Mouse (Mus musculus) heart, embryonic 10.5 days (tissue): ENCODE measurements at regions not wholly inside any gene's neighbourhood (a gene's known extent, or its start where the extent isn't known, plus 50 kb on each side); places are given as distances from the start of the nearest gene placed in this dataset.

Experiments used
- DNase-seq: peaks from one replicate; pipeline ENCODE4 v3.0.0-alpha.2; 2017; ENCODE audit warnings: low spot score
- H3K27ac ChIP-seq: fragments of 300-500 bp; sonication (generic); 2 replicates; pipeline ENCODE4 v1.5.1; 2016; ENCODE audit warnings: mild to moderate bottlenecking
- H3K27me3 ChIP-seq: fragments of 300-500 bp; sonication (generic); 2 replicates; pipeline ENCODE4 v1.6.1; 2016; ENCODE audit warnings: mild to moderate bottlenecking; ENCODE audit not compliant: poor library complexity, insufficient read depth, severe bottlenecking
- H3K36me3 ChIP-seq: fragments of 300-500 bp; sonication (generic); 2 replicates; pipeline ENCODE4 v1.6.1; 2016; ENCODE audit warnings: mild to moderate bottlenecking, moderate library complexity
- H3K4me1 ChIP-seq: fragments of 300-500 bp; sonication (generic); 2 replicates; pipeline ENCODE4 v1.6.1; 2016; ENCODE audit warnings: mild to moderate bottlenecking
- H3K4me3 ChIP-seq: fragments of 300-500 bp; sonication (generic); 2 replicates; pipeline ENCODE4 v1.5.1; 2016; ENCODE audit warnings: mild to moderate bottlenecking, moderate library complexity
- H3K9me3 ChIP-seq: fragments of 300-500 bp; sonication (generic); 2 replicates; pipeline ENCODE4 v1.6.1; 2016; ENCODE audit warnings: mild to moderate bottlenecking, moderate library complexity
- WGBS: fragments of 180-500 bp; shearing (Covaris S2); methylation state at CpG from one replicate; pipeline ENCODE4 v1.1.7; 2016; 5-methylcytosine and 5-hydroxymethylcytosine counted together

DNA sequence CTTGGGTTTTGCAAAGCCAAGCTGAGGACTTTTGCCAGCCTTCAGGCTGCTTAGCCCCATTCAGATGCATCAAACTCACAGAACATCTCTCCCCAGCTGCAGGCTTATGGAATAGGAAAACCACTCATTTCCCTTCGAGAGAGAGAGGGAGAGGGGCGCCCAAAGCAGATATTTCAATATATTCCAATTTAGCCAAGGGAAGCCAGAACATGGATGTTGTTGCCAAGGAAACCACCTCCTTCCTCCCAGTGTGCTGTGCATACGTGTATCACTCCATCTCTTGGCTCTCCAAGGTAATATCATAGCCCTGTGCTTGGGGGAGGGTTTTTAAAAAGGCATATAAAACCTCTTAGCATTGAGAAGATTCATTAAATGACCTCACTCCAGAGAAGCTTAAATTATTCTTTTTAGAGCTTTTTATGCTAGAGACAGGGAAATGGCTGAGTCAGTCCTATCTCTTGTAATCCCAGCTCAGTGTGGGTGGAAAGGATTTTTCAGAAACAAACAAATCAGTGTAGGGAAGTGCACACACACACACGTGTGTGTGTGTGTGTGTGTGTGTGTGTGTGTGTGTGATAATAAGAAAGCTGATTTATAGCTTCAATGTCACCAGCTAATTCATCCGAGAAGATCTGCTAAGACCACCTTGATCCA lies 245.1 kb downstream of the Rps24 start:
- Histone ChIP-seq H3K9me3 (no peaks in the 10 kb centered on the region), H3K27me3 (no peaks in the 10 kb centered on the region), H3K4me1 (no peaks in the 10 kb centered on the region), H3K36me3 (no peaks in the 10 kb centered on the region), H3K4me3 (no peak overlapping the region), H3K27ac (no peak overlapping the region)
- no peak for DNase-seq
- WGBS, result 64% methylated on average over 5 of the region's 5 CpGs

DNA sequence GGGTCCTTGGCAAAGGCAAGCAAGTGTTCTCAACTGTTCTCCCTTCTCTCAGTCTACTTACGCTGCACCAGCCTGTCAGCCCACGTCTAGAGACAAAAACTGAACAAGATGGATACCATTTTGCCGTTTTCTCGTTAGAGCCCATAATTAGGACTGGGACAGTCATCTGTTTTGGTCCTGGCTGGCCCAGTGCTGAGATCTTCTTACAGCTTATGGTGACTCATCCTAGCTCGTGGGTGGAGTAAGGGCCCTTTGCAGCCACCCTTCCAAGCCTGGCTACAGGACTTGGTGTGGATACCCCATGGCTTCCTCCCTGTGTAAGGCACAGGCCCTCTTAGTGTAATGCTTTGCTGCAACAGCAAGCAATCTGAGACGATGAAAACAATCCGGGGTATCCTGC lies 246.4 kb downstream of the Rps24 start:
- Histone ChIP-seq H3K27ac (no peak overlapping the region), H3K36me3 (no peaks in the 10 kb centered on the region), H3K4me3 (no peak overlapping the region), H3K9me3 (no peaks in the 10 kb centered on the region), H3K4me1 (no peaks in the 10 kb centered on the region), H3K27me3 (no peaks in the 10 kb centered on the region)
- no peak for DNase-seq
- WGBS, result 81% methylated on average over 7 of the region's 7 CpGs

DNA sequence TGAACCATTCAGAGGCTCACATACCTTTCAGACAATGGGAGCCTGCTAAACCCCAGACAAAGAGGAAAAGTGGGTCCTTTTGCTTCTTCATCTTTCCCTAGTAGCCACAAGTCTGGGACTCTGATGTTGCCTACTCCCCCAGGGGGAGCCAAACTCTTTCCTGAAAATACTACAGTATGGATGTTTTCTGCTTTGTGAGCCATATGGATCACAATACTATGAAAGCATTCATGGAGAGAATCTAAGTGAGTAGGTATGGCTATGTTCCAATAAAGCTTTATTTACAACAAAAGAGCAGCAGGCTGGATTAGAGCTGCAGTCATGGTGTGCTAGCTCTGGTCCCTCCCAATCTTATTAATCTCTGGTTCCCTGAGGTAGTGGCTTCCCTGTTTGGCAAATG lies 251.9 kb downstream of the Rps24 start:
- no peak for DNase-seq
- Histone ChIP-seq H3K36me3 (no peaks in the 10 kb centered on the region), H3K4me1 (no peaks in the 10 kb centered on the region), H3K27ac (no peak overlapping the region), H3K9me3 (no peaks in the 10 kb centered on the region), H3K27me3 (no peaks in the 10 kb centered on the region), H3K4me3 (no peak overlapping the region)

DNA sequence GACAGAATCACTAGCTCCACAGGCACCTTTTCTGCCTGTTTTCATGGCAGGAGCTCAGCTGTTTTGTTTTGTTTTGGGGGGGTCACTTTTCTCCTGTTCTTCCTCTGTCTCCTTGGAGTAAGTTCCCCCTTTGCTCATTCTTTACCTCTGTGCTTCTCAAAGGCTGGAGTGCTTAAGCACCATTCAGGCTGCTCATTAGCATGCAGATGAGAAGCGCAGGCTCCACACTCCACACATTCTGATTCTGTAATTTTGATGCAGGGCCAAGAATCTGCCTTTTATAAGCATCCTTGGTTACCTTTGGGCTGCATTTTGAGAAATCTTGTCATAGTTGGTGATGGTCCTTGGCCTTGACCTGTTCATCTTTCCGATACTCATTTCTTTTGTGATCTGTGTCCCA lies 257.5 kb downstream of the Rps24 start:
- Histone ChIP-seq H3K4me3 (no peak overlapping the region), H3K27ac (no peak overlapping the region), H3K36me3 (no peaks in the 10 kb centered on the region), H3K9me3 (no peaks in the 10 kb centered on the region), H3K4me1 (peaks cover 31% of the 10 kb centered on the region), H3K27me3 (no peaks in the 10 kb centered on the region)
- 84% methylated on average over 2 of the region's 2 CpGs for WGBS
- DNase-seq, result no peak

DNA sequence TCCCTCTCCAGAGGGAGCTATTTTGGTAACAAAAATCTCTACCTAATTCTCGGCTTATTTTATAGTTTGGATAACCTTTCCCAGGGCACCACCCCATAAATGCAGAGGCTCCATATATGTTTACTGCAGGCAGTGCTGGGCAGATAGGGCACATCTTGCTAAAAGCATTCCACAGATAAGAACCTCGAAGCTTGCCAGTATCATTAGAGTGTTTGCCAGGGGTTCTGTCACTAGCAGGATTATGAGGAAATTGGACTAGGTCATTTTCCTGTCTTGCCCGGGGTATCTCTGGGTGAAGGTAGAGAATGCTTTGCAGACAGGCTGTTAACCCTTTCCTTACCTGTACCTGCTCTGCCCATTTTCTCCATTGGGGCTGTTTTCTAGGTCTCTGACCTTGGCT lies 258.8 kb downstream of the Rps24 start:
- Histone ChIP-seq H3K27ac (0 out of 2 replicates have a peak overlapping the region, but pooled peaks have one; percentile 13), H3K36me3 (no peaks in the 10 kb centered on the region), H3K9me3 (no peaks in the 10 kb centered on the region), H3K27me3 (no peaks in the 10 kb centered on the region), H3K4me3 (no peak overlapping the region), H3K4me1 (peaks cover 37% of the 10 kb centered on the region)
- no peak for DNase-seq
- 2% methylated on average over 3 of the region's 3 CpGs for whole genome bisulfite sequencing

DNA sequence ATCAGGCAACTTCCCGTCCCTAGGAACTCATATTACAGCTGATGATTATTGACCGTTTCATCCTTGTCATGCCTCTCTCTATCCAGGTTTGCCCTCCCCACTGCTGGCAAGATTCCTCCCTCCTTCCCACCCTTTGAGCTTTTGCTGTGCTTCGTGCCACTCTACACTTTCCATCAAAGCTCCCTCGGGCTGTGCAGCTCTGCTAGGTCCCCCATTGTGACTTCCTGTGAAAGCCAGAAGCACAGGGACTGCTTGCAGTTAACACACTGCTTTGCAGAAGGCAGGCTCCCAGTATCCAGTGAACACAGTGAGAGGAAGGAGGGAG lies 260.5 kb downstream of the Rps24 start:
- H3K4me3 ChIP-seq, result no peak overlapping the region
- peaks cover 47% of the 10 kb centered on the region for H3K4me1 ChIP-seq
- no peak for DNase-seq
- H3K27ac ChIP-seq, result peak overlapping the region; percentile 65
- no peaks in the 10 kb centered on the region for H3K27me3 ChIP-seq
- WGBS, result 47% methylated on average over 4 of the region's 4 CpGs
- H3K36me3 ChIP-seq, result no peaks in the 10 kb centered on the region
- H3K9me3 ChIP-seq, result no peaks in the 10 kb centered on the region

DNA sequence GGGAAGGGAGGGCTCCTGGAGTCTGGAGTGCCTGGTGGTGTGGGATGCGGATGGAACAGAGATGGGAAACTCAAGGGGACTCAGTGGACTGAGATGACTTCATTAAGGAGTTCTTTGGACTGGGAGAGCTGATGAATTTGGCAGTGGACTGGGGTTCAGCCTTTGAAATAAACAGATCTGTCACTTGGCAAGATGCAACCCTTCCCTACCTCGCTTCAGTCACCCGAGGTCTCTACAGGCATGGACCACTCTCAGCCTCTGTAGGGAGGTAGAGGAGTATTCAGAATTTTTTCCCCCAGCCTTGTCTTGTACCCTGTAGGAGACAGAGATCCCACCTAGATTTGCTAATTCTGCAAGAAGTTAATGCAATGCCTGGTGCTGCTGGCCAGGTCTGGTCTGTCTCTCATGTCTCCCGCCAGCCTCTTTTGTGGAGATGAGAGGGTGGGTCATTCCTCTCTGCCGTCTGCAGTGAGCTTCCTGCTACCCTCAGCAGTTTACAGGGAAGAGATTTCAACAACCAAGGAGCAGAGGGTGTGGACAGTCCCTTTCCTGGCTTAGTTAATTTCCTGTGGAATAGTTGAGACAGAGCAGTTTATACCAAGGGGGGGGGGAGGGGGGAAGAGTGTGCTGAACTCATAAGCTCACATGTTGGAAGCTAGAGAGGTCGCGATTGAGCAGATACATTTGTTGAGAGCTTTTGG lies 261.0 kb downstream of the Rps24 start:
- peaks cover 47% of the 10 kb centered on the region for H3K4me1 ChIP-seq
- 28% methylated on average over 7 of the region's 7 CpGs for WGBS

DNA sequence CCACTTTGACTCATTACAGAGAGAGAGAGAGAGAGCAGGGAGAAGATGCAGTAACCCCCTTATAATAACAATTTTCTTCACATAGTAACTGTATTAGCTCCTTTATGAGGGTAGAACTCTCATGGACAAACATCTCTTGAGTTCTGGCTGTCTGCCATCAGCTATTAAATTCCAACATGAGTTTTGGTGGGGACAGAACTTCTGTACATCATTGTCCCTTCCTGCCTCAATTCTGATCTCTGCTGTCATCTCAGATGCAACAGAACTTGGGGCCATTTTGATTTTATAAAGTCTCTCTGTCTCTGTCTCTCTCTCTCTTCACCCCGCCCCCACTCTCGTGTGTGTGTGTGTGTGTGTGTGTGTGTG lies 261.6 kb downstream of the Rps24 start:
- no peak overlapping the region for H3K4me3 ChIP-seq
- peak overlapping the region; percentile 65; the same call in 1 of the 2 replicates for H3K27ac ChIP-seq

More for the DNA sequence above, 261.0 kb downstream of the Rps24 start:
- no peak overlapping the region for H3K4me3 ChIP-seq
- no peaks in the 10 kb centered on the region for H3K9me3 ChIP-seq
- DNase-seq, result no peak
- no peaks in the 10 kb centered on the region for H3K36me3 ChIP-seq
- H3K27ac ChIP-seq, result peak overlapping the region; percentile 65
- no peaks in the 10 kb centered on the region for H3K27me3 ChIP-seq

DNA sequence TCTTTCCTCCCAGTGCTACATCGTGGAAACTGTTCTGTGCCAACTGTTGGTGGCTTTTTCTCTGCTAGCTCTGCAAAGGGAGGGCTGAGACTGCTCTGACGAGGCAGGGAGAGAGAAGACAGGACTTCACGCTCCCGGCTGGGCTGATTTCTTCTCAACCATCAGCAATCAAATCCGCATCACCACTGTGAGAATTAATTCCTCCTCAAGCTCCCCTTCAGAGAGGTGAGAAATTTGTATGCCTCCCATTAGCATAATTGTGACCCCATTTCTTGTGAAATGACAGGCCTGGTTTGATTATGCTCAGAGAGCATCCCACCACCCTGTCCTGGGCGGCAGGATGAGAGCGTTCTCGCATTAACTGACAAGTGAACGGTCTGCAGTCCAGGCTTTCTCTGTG lies 262.4 kb downstream of the Rps24 start:
- no peaks in the 10 kb centered on the region for H3K9me3 ChIP-seq
- H3K4me3 ChIP-seq, result no peak overlapping the region
- DNase-seq, result no peak
- WGBS, result 73% methylated on average over 9 of the region's 9 CpGs
- peaks cover 47% of the 10 kb centered on the region for H3K4me1 ChIP-seq
- no peaks in the 10 kb centered on the region for H3K36me3 ChIP-seq
- H3K27ac ChIP-seq, result peak overlapping the region; percentile 65
- H3K27me3 ChIP-seq, result no peaks in the 10 kb centered on the region

More for the DNA sequence above, 261.6 kb downstream of the Rps24 start:
- DNase-seq, result no peak
- Histone ChIP-seq H3K9me3 (no peaks in the 10 kb centered on the region), H3K4me1 (peaks cover 47% of the 10 kb centered on the region), H3K36me3 (no peaks in the 10 kb centered on the region), H3K27me3 (no peaks in the 10 kb centered on the region)
- 72% methylated on average over 2 of the region's 2 CpGs for WGBS

DNA sequence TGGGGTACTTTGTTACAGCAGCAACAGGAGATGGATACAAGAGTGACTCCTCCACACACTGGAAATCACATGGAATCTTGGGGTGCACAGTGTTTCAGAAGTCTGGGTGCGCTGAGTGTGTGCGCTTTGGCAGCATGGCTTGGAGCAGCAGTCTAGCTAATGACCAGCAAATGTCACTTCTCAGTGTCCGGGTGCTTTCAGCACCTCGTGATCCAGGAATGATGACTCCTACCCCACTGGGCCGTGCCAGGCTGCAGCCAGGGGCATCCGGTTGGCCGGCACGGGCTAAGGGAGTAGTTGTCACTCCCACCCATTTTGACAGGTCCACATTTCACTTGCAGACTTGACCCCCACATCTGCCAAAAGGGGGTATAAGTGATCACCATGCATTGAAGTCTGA lies 264.3 kb downstream of the Rps24 start:
- no peaks in the 10 kb centered on the region for H3K9me3 ChIP-seq
- H3K4me3 ChIP-seq, result no peak overlapping the region
- no peaks in the 10 kb centered on the region for H3K27me3 ChIP-seq
- WGBS, result 67% methylated on average over 8 of the region's 8 CpGs
- peak overlapping the region; percentile 54; the same call in 1 of the 2 replicates for H3K27ac ChIP-seq
- H3K4me1 ChIP-seq, result peaks cover 44% of the 10 kb centered on the region
- no peaks in the 10 kb centered on the region for H3K36me3 ChIP-seq
- DNase-seq, result no peak

DNA sequence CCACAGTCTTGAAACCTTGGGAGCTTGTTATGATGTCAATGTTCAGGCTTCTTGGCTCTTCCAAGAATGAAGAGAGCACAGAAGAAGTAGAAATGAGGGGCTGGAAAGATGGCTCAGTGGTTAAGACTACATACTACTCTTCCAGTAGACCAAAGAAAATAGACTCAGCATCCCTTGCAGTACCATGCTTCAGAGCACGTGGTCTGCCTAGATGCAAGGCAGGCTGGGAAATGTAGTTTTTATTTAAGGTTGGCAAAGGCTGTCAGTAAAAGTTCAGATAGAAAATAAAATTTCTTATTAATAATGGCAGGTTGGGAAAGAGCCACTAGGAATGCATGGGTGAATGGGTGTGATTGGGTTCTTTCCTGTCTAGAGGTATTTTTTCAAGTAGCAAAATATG lies 267.8 kb downstream of the Rps24 start:
- no peaks in the 10 kb centered on the region for H3K9me3 ChIP-seq

DNA sequence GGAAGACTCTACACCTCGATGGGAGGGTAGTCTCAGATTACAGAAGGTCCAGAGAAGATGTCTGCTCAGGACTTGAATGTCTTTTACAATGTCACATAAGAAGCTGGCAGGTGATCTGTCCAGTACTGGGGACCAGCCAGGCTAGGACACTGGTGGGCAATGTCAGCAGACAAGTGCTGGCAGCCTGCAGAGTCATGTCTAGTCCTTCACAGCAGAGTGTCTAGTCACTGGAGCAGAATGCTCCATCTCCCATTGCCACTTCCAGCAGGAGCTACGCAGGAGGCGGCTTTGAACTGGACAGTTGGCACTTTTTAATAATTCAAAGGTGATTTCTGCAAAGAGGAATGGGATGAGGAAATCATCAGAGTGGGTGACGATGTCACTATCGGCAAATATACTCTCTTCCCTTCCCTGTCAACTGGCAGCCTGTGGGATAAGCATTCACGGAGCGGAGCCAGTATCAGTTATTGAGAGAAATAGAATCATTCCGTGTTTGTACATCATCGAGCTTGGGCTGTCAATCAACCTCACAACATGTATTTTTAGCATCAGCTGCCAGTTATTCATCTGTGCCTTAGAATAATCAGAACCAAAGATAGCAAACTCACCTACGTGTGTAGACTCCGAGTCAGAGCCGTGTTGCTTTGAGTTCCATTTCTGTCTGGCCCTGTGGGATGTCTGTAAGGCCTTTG lies 268.6 kb downstream of the Rps24 start:
- Histone ChIP-seq H3K27me3 (peaks cover 9% of the 10 kb centered on the region), H3K9me3 (no peaks in the 10 kb centered on the region), H3K36me3 (no peaks in the 10 kb centered on the region), H3K4me1 (peaks cover 42% of the 10 kb centered on the region), H3K27ac (no peak overlapping the region), H3K4me3 (no peak overlapping the region)
- no peak for DNase-seq
- 79% methylated on average over 12 of the region's 12 CpGs for WGBS

More for the DNA sequence above, 267.8 kb downstream of the Rps24 start:
- 53% methylated on average over 1 of the region's 1 CpGs for WGBS
- Histone ChIP-seq H3K4me1 (peaks cover 43% of the 10 kb centered on the region), H3K36me3 (no peaks in the 10 kb centered on the region), H3K27me3 (peaks cover 2% of the 10 kb centered on the region; the same call in 1 of the 2 replicates), H3K27ac (no peak overlapping the region), H3K4me3 (no peak overlapping the region)
- no peak for DNase-seq

DNA sequence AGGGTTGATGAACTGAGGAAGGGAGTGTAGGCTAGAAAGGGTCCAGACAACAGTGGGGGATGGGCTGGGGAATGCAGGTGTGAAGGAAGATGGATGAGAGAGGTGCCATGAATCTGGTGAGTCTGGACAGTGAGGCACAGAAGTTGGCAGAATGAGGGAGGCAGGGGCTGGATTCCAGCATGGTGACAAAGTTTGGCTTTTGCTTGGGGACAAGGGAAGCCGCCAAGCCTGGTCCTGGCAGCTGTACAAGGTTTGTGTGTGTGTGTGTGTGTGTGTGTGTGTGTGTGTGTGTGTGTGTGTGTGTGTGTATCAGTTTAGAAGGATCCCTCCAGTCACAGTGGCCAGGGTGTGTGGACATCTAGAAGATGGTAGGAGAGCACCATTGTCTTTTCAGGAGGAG lies 270.4 kb downstream of the Rps24 start:
- peaks cover 24% of the 10 kb centered on the region for H3K27me3 ChIP-seq
- peak overlapping the region; percentile 60; the same call in 1 of the 2 replicates for H3K27ac ChIP-seq
- 73% methylated on average over 1 of the region's 1 CpGs for WGBS
- no peaks in the 10 kb centered on the region for H3K9me3 ChIP-seq
- H3K36me3 ChIP-seq, result no peaks in the 10 kb centered on the region
- no peak overlapping the region for H3K4me3 ChIP-seq
- peaks cover 34% of the 10 kb centered on the region for H3K4me1 ChIP-seq
- DNase-seq, result no peak
